Mouse (Mus musculus): ENCODE results near the gene Krtcap3.

GRCm38 (mm10) chr5:31273018-31273417 is 21.5 kb downstream of the Krtcap3 start:
- TF ChIP-seq GATA1 (IDR thresholded peaks at IDR 0.05; ENCODE audit: borderline replicate concordance, low read length) (no peak), FLI1 (IDR thresholded peaks at IDR 0.05; ENCODE audit: low read length) (no peak)

Data from megakaryocyte, embryonic 14.5 days (primary cell).